Mouse (Mus musculus) retina, adult 2 months (tissue): ENCODE measurements at regions not wholly inside any gene's neighbourhood (a gene's known extent, or its start where the extent isn't known, plus 50 kb on each side); places are given as distances from the start of the nearest gene placed in this dataset.

Experiments used
- DNase-seq: peaks from one replicate; pipeline ENCODE4 v3.0.0-alpha.2; 2012; ENCODE audit warnings: low read depth, low spot score

- no peak for DNase-seq
Measured at GRCm38 (mm10) chr7:68686396-68687139, 62.5 kb downstream of the Arrdc4 start.

- DNase-seq, result no peak
Measured at GRCm38 (mm10) chr7:68682929-68683643, 66.0 kb downstream of the Arrdc4 start.

- DNase-seq, result no peak
Measured at GRCm38 (mm10) chr7:68682318-68682728, 66.7 kb downstream of the Arrdc4 start.

GRCm38 (mm10) chr7:68679770-68680169, 69.3 kb downstream of the Arrdc4 start:
- DNase-seq, result no peak

GRCm38 (mm10) chr7:68667790-68668732, 81.0 kb downstream of the Arrdc4 start:
- no peak for DNase-seq

GRCm38 (mm10) chr7:68667215-68667614, 81.8 kb downstream of the Arrdc4 start:
- no peak for DNase-seq

GRCm38 (mm10) chr7:68656354-68656753, 92.7 kb downstream of the Arrdc4 start:
- no peak for DNase-seq

- DNase-seq, result no peak
Measured at GRCm38 (mm10) chr7:68653534-68653933, 95.5 kb downstream of the Arrdc4 start.

- peak; percentile 1 for DNase-seq
Measured at GRCm38 (mm10) chr7:68651418-68651817, 97.6 kb downstream of the Arrdc4 start.

GRCm38 (mm10) chr7:68637556-68638215, 111.4 kb downstream of the Arrdc4 start:
- no peak for DNase-seq

- DNase-seq, result no peak
Measured at GRCm38 (mm10) chr7:68621080-68621479, 128.0 kb downstream of the Arrdc4 start.

GRCm38 (mm10) chr7:68610499-68610898, 138.5 kb downstream of the Arrdc4 start:
- no peak for DNase-seq

GRCm38 (mm10) chr7:68607170-68607569, 141.9 kb downstream of the Arrdc4 start:
- no peak for DNase-seq

- DNase-seq, result no peak
Measured at GRCm38 (mm10) chr7:68606278-68606677, 142.8 kb downstream of the Arrdc4 start.

- DNase-seq, result no peak
Measured at GRCm38 (mm10) chr7:68603711-68604110, 145.3 kb downstream of the Arrdc4 start.

- DNase-seq, result no peak
Measured at GRCm38 (mm10) chr7:68602003-68602402, 147.0 kb downstream of the Arrdc4 start.

GRCm38 (mm10) chr7:68594017-68594386, 155.0 kb downstream of the Arrdc4 start:
- DNase-seq, result no peak

GRCm38 (mm10) chr7:68593344-68594016, 155.6 kb downstream of the Arrdc4 start:
- DNase-seq, result no peak

GRCm38 (mm10) chr7:68582540-68583325, 166.3 kb downstream of the Arrdc4 start:
- DNase-seq, result no peak

- DNase-seq, result peak; percentile 20
Measured at GRCm38 (mm10) chr7:68580650-68581049, 168.4 kb downstream of the Arrdc4 start.
